Mouse (Mus musculus): Measurements from ENCODE around the gene Rtf1. TPM values are rescaled to one million over a fixed set of nuclear protein-coding genes. Genes with fewer than 3 reads are reported as not detected.

Rtf1 gene
- total RNA-seq, 4 experiments from 2014 or later, result 21.3 to 27.2 (median 24.9) TPM

Other genes starting within 250 kb of the Rtf1 start
- 10 to 100 TPM; 11.8 to 15.7 (median 12.6) TPM for gene Ino80, start 197.4 kb upstream of the Rtf1 start, total RNA-seq (2022)
- gene Exd1, start 127.4 kb upstream of the Rtf1 start, total RNA-seq (2022), result 1 to 10 TPM in 3 of 4 experiments, under 1 TPM in 1; 0.85 to 2.0 (median 1.2) TPM
- 10 to 100 TPM; 72.7 to 85.9 (median 82.5) TPM for gene Chp1, start 127.4 kb upstream of the Rtf1 start, total RNA-seq (2022)
- gene Nusap1, start 56.8 kb upstream of the Rtf1 start, total RNA-seq (2022), result under 1 TPM in 2 of 4 experiments, not detected in 2; 0.10 to 0.38 TPM
- gene Oip5, start 56.6 kb upstream of the Rtf1 start, total RNA-seq (2022), result under 1 TPM in 1 of 4 experiments, not detected in 3; 0.27 TPM
- gene Ndufaf1, start 12.2 kb upstream of the Rtf1 start, total RNA-seq (2022), result 10 to 100 TPM; 41.9 to 47.7 (median 45.5) TPM
- not detected for gene Itpka, start 67.3 kb downstream of the Rtf1 start, total RNA-seq (2022)
- not detected for gene Ltk, start 85.4 kb downstream of the Rtf1 start, total RNA-seq (2022)
- gene Rpap1, start 112.5 kb downstream of the Rtf1 start, total RNA-seq (2022), result 10 to 100 TPM; 14.2 to 17.0 (median 16.2) TPM
- gene Tyro3, start 122.7 kb downstream of the Rtf1 start, total RNA-seq (2022), result under 1 TPM; 0.29 to 0.74 (median 0.46) TPM
- gene Mga, start 222.2 kb downstream of the Rtf1 start, total RNA-seq (2022), result 10 to 100 TPM; 24.9 to 49.9 (median 31.8) TPM